Mouse (Mus musculus): ENCODE measurements around the gene Rasip1. TPM values are rescaled to one million over a fixed set of nuclear protein-coding genes. Genes with fewer than 3 reads are reported as not detected.

The Rasip1 gene
- total RNA-seq, 2 experiments from 2014 or later: 6.9 to 7.0 TPM

GRCm38 (mm10) chr7:45619592-45619991 is 7.7 kb upstream of the Rasip1 start:
- DNase-seq: no peak
- intact Hi-C loops (cut with DNase I): loop anchor here (5.0 kb wide), 1 partner anchor 48 kb away; the partner anchor contains the start of gene Fut2

GRCm38 (mm10) chr7:45621443-45621842 is 5.8 kb upstream of the Rasip1 start, which contains the start of gene Izumo1:
TSS of gene Izumo1 (plus strand) at chr7:45621811.
- intact Hi-C loops (cut with DNase I): no loop called here
- DNase-seq: no peak

- intact Hi-C loops (cut with DNase I): no loop called here
- no peak for DNase-seq
Measured at GRCm38 (mm10) chr7:45623507-45623906, 3.8 kb upstream of the Rasip1 start.

- DNase-seq: no peak
- intact Hi-C loops (cut with DNase I): no loop called here
Measured at GRCm38 (mm10) chr7:45624718-45625117, 2.6 kb upstream of the Rasip1 start.

GRCm38 (mm10) chr7:45625481-45625880 is 1.8 kb upstream of the Rasip1 start:
- no peak for DNase-seq
- intact Hi-C loops (cut with DNase I): no loop called here

- intact Hi-C loops (cut with DNase I): no loop called here
- no peak for DNase-seq
Measured at GRCm38 (mm10) chr7:45626571-45627076, 664 bp upstream of the Rasip1 start.

GRCm38 (mm10) chr7:45628364-45629294 is 1.3 kb downstream of the Rasip1 start:
- peak; percentile 82 to 86 for DNase-seq
- intact Hi-C loops (cut with DNase I): no loop called here

- intact Hi-C loops (cut with DNase I): no loop called here
- DNase-seq: no peak
Measured at GRCm38 (mm10) chr7:45630064-45630907, 3.0 kb downstream of the Rasip1 start.

GRCm38 (mm10) chr7:45632499-45632898 is 5.2 kb downstream of the Rasip1 start:
- no peak for DNase-seq
- intact Hi-C loops (cut with DNase I): no loop called here

GRCm38 (mm10) chr7:45634946-45635681 is 7.8 kb downstream of the Rasip1 start:
- DNase-seq: no peak
- intact Hi-C loops (cut with DNase I): no loop called here

GRCm38 (mm10) chr7:45635711-45636688 is 8.7 kb downstream of the Rasip1 start:
- intact Hi-C loops (cut with DNase I): no loop called here
- DNase-seq: no peak

- intact Hi-C loops (cut with DNase I): no loop called here
- DNase-seq: no peak
Measured at GRCm38 (mm10) chr7:45637710-45638109, 10.4 kb downstream of the Rasip1 start.

GRCm38 (mm10) chr7:45638623-45639401 is 11.5 kb downstream of the Rasip1 start:
- intact Hi-C loops (cut with DNase I): no loop called here
- DNase-seq: peak; percentile 88 to 92

GRCm38 (mm10) chr7:45639561-45640027 is 12.3 kb downstream of the Rasip1 start, which contains the start of gene Mamstr:
TSS of gene Mamstr (plus strand) at chr7:45639977.
- intact Hi-C loops (cut with DNase I): no loop called here
- DNase-seq: peak; percentile 57 to 75

GRCm38 (mm10) chr7:45640191-45640957 is 13.1 kb downstream of the Rasip1 start:
- peak in 1 of 2 experiments; percentile 43 for DNase-seq
- intact Hi-C loops (cut with DNase I): no loop called here

- peak; percentile 48 to 60 for DNase-seq
- intact Hi-C loops (cut with DNase I): no loop called here
Measured at GRCm38 (mm10) chr7:45641391-45642040, 14.2 kb downstream of the Rasip1 start.

GRCm38 (mm10) chr7:45642083-45642482 is 14.8 kb downstream of the Rasip1 start:
- intact Hi-C loops (cut with DNase I): no loop called here
- no peak for DNase-seq

All from gastrocnemius, postnatal 36 days (tissue).